Mouse (Mus musculus): Measurements from ENCODE around the gene T2.
A peak's percentile ranks its signal among the peaks of the same experiment; 100 is the strongest.
"Not testable (repeated sequence)": the region's sequence is repeated elsewhere in the genome, so short reads cannot be mapped to it uniquely, and the experiment has no call there.

T2 gene

GRCm38 (mm10) chr17:8367514-8368480, 12.0 kb downstream of the T2 start:
- no peak for DNase-seq (ENCODE audit: low read depth, low spot score)

- no peak for DNase-seq (ENCODE audit: low read depth, low spot score)
Measured at GRCm38 (mm10) chr17:8368570-8368969, 12.8 kb downstream of the T2 start.

GRCm38 (mm10) chr17:8369171-8369570, 13.4 kb downstream of the T2 start:
- DNase-seq (ENCODE audit: low read depth, low spot score) = no peak

GRCm38 (mm10) chr17:8370634-8371229, 14.9 kb downstream of the T2 start:
- DNase-seq (ENCODE audit: low read depth, low spot score) = no peak

- DNase-seq (ENCODE audit: low read depth, low spot score) = peak; percentile 74
Measured at GRCm38 (mm10) chr17:8371834-8372233, 16.0 kb downstream of the T2 start.

GRCm38 (mm10) chr17:8372286-8373046, 16.7 kb downstream of the T2 start:
- peak; percentile 76 for DNase-seq (ENCODE audit: low read depth, low spot score)

GRCm38 (mm10) chr17:8377298-8377697, 21.5 kb downstream of the T2 start:
- DNase-seq (ENCODE audit: low read depth, low spot score) = no peak

GRCm38 (mm10) chr17:8385441-8385840, 29.6 kb downstream of the T2 start:
- DNase-seq (ENCODE audit: low read depth, low spot score) = no peak

- DNase-seq (ENCODE audit: low read depth, low spot score) = no peak
Measured at GRCm38 (mm10) chr17:8388463-8388862, 32.7 kb downstream of the T2 start.

GRCm38 (mm10) chr17:8388990-8389789, 33.4 kb downstream of the T2 start:
- no peak for DNase-seq (ENCODE audit: low read depth, low spot score)

- DNase-seq (ENCODE audit: low read depth, low spot score) = no peak
Measured at GRCm38 (mm10) chr17:8389790-8390095, 34.0 kb downstream of the T2 start.

- DNase-seq (ENCODE audit: low read depth, low spot score) = no peak
Measured at GRCm38 (mm10) chr17:8390487-8390886, 34.7 kb downstream of the T2 start.

GRCm38 (mm10) chr17:8396371-8396770, 40.6 kb downstream of the T2 start:
- DNase-seq (ENCODE audit: low read depth, low spot score) = no peak

GRCm38 (mm10) chr17:8397946-8398345, 42.2 kb downstream of the T2 start:
- DNase-seq (ENCODE audit: low read depth, low spot score) = no peak

- DNase-seq (ENCODE audit: low read depth, low spot score) = not testable (repeated sequence)
Measured at GRCm38 (mm10) chr17:8403932-8404331, 48.1 kb downstream of the T2 start.

GRCm38 (mm10) chr17:8406285-8406684, 50.5 kb downstream of the T2 start:
- DNase-seq (ENCODE audit: low read depth, low spot score) = no peak

GRCm38 (mm10) chr17:8408002-8408401, 52.2 kb downstream of the T2 start:
- DNase-seq (ENCODE audit: low read depth, low spot score) = not testable (repeated sequence)

GRCm38 (mm10) chr17:8408589-8409295, 53.0 kb downstream of the T2 start:
- DNase-seq (ENCODE audit: low read depth, low spot score) = no peak

- no peak for DNase-seq (ENCODE audit: low read depth, low spot score)
Measured at GRCm38 (mm10) chr17:8410330-8410729, 54.5 kb downstream of the T2 start.

GRCm38 (mm10) chr17:8413656-8414055, 57.9 kb downstream of the T2 start:
- no peak for DNase-seq (ENCODE audit: low read depth, low spot score)

GRCm38 (mm10) chr17:8415533-8415932, 59.7 kb downstream of the T2 start:
- DNase-seq (ENCODE audit: low read depth, low spot score) = no peak

Data from embryo, embryonic 11.5 days (tissue).